Mouse (Mus musculus) stomach, embryonic 14.5 days (tissue): ENCODE data around the gene Sgcg. TPM values are rescaled to one million over a fixed set of nuclear protein-coding genes. Genes with fewer than 3 reads are reported as not detected.

ENCODE experiments used
- ATAC-seq: fragments of 200-750 bp; cut with Nextera tagmentation; 2 replicates; pipeline ENCODE4 v1.8.0; 2017; ENCODE audit warnings: low read depth, moderate TSS enrichment; ENCODE audit not compliant: insufficient number of reproducible peaks, insufficient read depth, low FRiP score
- H3K27ac ChIP-seq: fragments of 300-500 bp; sonication (generic); 2 replicates; pipeline ENCODE4 v1.5.1; 2014; ENCODE audit warnings: mild to moderate bottlenecking, low read length, moderate library complexity, mixed read lengths
- H3K27me3 ChIP-seq: fragments of 300-500 bp; sonication (generic); 2 replicates; pipeline ENCODE4 v1.6.1; 2014; ENCODE audit warnings: low read length, control low read depth, mixed read lengths; ENCODE audit not compliant: control insufficient read depth, insufficient read depth
- H3K36me3 ChIP-seq: fragments of 300-500 bp; sonication (generic); 2 replicates; pipeline ENCODE4 v1.6.1; 2014; ENCODE audit warnings: mild to moderate bottlenecking, control low read depth, low read length, moderate library complexity, mixed read lengths; ENCODE audit not compliant: control insufficient read depth, insufficient read depth
- H3K4me1 ChIP-seq: fragments of 300-500 bp; sonication (generic); 2 replicates; pipeline ENCODE4 v1.6.1; 2014; ENCODE audit warnings: low read length, control low read depth, mixed read lengths; ENCODE audit not compliant: control insufficient read depth, insufficient read depth
- H3K4me2 ChIP-seq: fragments of 300-500 bp; sonication (generic); replicated peaks from 2 replicates; pipeline ENCODE4 v1.6.1; 2014; ENCODE audit warnings: low read depth, low read length, control low read depth
- H3K4me3 ChIP-seq: fragments of 300-500 bp; sonication (generic); 2 replicates; pipeline ENCODE4 v1.5.1; 2014; ENCODE audit warnings: low read depth, low read length, control low read depth
- H3K9ac ChIP-seq: fragments of 300-500 bp; sonication (generic); replicated peaks from 2 replicates; pipeline ENCODE4 v1.6.1; 2014; ENCODE audit warnings: low read depth, mild to moderate bottlenecking, control low read depth, low read length, moderate library complexity, mixed read lengths
- H3K9me3 ChIP-seq: fragments of 300-500 bp; sonication (generic); 2 replicates; pipeline ENCODE4 v1.6.1; 2016; ENCODE audit warnings: low read depth, low read length, control low read depth; ENCODE audit not compliant: control insufficient read depth
- WGBS: fragments of 180-500 bp; shearing (Covaris S2); extraction: QIAGEN DNeasy Blood & Tissue Kit; methylation state at CpG from one replicate; pipeline ENCODE4 v1.1.7; 2014; 5-methylcytosine and 5-hydroxymethylcytosine counted together
- polyA plus RNA-seq: library from polyadenylated mRNA; unstranded; fragments of >200 nt; fragmentation: Nextera tagmentation; extraction: Ambion mirVana; gene quantifications from 2 replicates; pipeline ENCODE4 v1.2.1, GENCODE M21; 2014

Sgcg gene
- polyA plus RNA-seq, 1 experiment from 2014 or later = 1.2 TPM

DNA sequence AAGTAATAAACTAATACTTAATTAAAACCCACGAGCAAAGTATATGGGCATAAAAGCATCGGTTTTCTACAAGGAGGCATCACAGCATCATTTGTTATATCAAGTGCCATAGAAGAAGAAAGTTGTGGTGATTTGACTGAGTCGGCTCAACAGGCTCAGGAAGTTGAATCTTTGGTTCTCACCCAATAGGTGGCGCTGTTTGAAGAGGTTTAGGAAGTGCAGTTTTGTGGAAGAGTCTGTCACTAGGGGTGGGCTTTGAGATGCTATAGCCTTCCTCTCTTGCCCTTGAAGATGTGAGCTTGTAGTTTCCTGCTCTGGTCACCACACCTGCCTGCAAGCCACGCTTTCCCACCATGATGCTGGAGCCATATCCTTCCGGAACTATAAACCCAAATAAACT lies 15.7 kb downstream of the Sgcg start:
- Histone ChIP-seq H3K27me3 (no peaks in the 10 kb centered on the region), H3K9me3 (no peaks in the 10 kb centered on the region; the same call in 1 of the 2 replicates), H3K9ac (no peak overlapping the region), H3K4me2 (no peak overlapping the region), H3K36me3 (no peaks in the 10 kb centered on the region), H3K27ac (no peak overlapping the region), H3K4me1 (no peaks in the 10 kb centered on the region), H3K4me3 (no peak overlapping the region)
- no peak for ATAC-seq
- WGBS = 37% methylated on average over 6 of the region's 6 CpGs

DNA sequence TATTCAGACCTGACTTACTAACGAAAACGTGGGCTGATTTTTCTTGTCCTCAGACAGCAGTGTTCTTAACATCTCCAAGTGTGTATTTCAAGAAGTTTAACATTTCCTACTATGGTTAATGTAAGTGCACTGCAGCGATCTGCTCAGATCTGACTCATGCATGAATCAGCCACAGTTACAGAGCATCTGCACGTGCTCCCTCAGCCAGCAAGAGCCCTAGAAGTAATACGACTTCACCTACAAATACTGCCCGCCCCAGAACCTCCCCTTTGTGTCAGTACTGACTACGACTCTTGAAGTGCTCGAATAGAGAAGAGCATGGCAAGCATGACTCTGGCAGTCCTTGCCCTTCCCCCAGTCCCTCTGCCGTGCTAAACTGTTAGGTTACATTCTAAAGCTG lies 19.5 kb downstream of the Sgcg start:
- no peak overlapping the region for H3K4me2 ChIP-seq
- WGBS = 41% methylated on average over 9 of the region's 9 CpGs
- no peak overlapping the region for H3K9ac ChIP-seq
- no peaks in the 10 kb centered on the region for H3K4me1 ChIP-seq
- H3K27me3 ChIP-seq = no peaks in the 10 kb centered on the region
- H3K9me3 ChIP-seq = no peaks in the 10 kb centered on the region
- H3K27ac ChIP-seq = peak overlapping the region; percentile 39; the same call in 1 of the 2 replicates
- no peak; the same call in 1 of the 2 replicates for ATAC-seq
- H3K36me3 ChIP-seq = no peaks in the 10 kb centered on the region
- no peak overlapping the region for H3K4me3 ChIP-seq

DNA sequence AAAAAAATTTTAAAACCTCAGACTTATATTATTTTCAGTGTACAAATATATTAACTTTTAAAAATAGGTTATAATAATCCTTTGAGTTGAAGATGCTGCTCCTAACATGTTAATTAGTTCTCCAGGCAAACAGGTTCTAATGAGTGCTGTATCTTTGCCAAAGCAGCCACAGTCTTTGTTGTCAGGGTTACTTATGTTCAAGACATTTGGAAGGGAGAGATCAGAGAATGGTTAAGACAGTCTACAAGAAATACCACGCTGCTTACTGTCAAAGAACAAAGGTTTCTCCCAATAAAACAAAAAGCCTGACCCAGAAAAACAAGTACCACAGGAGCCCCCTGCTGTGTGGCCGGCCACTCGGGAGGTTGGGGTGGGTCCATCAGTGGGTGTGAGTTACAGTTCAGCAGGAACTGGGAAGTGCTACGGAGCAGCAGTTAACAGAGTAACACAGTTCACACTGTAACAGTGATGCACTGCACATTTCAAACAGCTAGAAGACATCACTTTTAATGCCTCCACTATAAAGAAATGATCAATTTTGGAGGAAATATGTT lies 21.1 kb downstream of the Sgcg start:
- no peaks in the 10 kb centered on the region for H3K36me3 ChIP-seq
- no peaks in the 10 kb centered on the region for H3K4me1 ChIP-seq
- 40% methylated on average over 4 of the region's 4 CpGs for WGBS
- no peak overlapping the region for H3K9ac ChIP-seq
- no peaks in the 10 kb centered on the region for H3K9me3 ChIP-seq
- H3K4me3 ChIP-seq = no peak overlapping the region
- H3K27me3 ChIP-seq = no peaks in the 10 kb centered on the region
- no peak for ATAC-seq
- H3K27ac ChIP-seq = no peak overlapping the region
- no peak overlapping the region for H3K4me2 ChIP-seq

GRCm38 (mm10) chr14:61235846-61236474 lies 22.3 kb downstream of the Sgcg start:
- no peak overlapping the region for H3K4me2 ChIP-seq
- no peak overlapping the region for H3K9ac ChIP-seq
- no peak overlapping the region for H3K4me3 ChIP-seq
- H3K9me3 ChIP-seq = no peaks in the 10 kb centered on the region
- ATAC-seq = no peak
- H3K27ac ChIP-seq = no peak overlapping the region
- no peaks in the 10 kb centered on the region for H3K36me3 ChIP-seq
- H3K4me1 ChIP-seq = no peaks in the 10 kb centered on the region
- WGBS = 51% methylated on average over 5 of the region's 5 CpGs
- H3K27me3 ChIP-seq = no peaks in the 10 kb centered on the region

GRCm38 (mm10) chr14:61232016-61232568 lies 26.2 kb downstream of the Sgcg start:
- Histone ChIP-seq H3K4me3 (no peak overlapping the region), H3K36me3 (no peaks in the 10 kb centered on the region), H3K9ac (no peak overlapping the region), H3K27me3 (no peaks in the 10 kb centered on the region), H3K4me2 (no peak overlapping the region), H3K9me3 (no peaks in the 10 kb centered on the region), H3K27ac (no peak overlapping the region), H3K4me1 (no peaks in the 10 kb centered on the region)
- 77% methylated on average over 13 of the region's 13 CpGs for WGBS
- no peak for ATAC-seq

GRCm38 (mm10) chr14:61230179-61230578 lies 28.1 kb downstream of the Sgcg start:
- H3K9ac ChIP-seq = no peak overlapping the region
- no peaks in the 10 kb centered on the region for H3K36me3 ChIP-seq
- no peaks in the 10 kb centered on the region for H3K9me3 ChIP-seq
- WGBS = 86% methylated on average over 4 of the region's 4 CpGs
- no peak overlapping the region for H3K4me3 ChIP-seq
- no peak overlapping the region for H3K27ac ChIP-seq
- H3K4me2 ChIP-seq = no peak overlapping the region
- no peaks in the 10 kb centered on the region for H3K27me3 ChIP-seq
- no peak for ATAC-seq
- no peaks in the 10 kb centered on the region for H3K4me1 ChIP-seq

DNA sequence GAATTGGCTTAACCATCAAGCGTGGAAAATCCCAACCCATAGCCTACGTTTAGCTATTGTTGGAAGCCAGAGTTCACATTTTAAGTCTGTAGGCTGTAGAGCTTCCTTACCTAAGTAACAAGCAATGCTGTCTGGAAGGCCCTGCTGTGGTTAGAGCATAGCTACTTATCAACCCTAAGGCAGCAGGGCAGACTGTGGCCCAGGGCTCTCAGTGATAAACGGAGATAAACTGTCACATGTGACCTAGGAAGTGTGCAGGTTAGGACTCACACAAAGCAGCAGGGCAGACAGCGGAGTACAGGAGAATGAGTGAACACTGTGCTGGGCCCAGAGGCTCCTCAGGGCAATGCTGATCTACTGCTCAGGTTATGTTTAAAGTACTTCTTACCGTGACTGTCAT lies 28.5 kb downstream of the Sgcg start:
- ATAC-seq = no peak
- no peak overlapping the region for H3K27ac ChIP-seq
- WGBS = 73% methylated on average over 5 of the region's 5 CpGs

DNA sequence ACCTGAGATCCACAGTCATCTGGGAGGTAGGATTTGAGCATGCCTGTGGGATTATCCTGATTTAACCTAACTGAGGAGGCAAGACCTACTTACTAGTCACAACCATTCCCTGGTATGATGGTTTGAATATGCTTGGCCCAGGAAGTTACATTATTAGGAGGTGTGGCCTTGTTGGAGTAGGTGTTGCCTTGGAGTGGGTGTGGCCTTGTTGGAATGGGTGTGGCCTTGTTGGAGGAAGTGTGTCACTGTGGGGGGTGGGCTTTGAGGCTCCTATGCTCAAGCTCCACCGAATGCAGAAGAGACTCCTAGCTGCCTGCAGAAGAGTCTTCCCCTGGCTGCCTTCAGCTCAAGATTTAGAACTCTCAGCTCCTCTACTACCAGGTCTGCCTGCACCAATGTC lies 32.1 kb downstream of the Sgcg start:
- ATAC-seq = no peak

More for the DNA sequence above, 28.5 kb downstream of the Sgcg start:
- Histone ChIP-seq H3K9ac (no peak overlapping the region), H3K4me3 (no peak overlapping the region), H3K36me3 (no peaks in the 10 kb centered on the region), H3K27me3 (no peaks in the 10 kb centered on the region), H3K4me2 (no peak overlapping the region), H3K4me1 (no peaks in the 10 kb centered on the region), H3K9me3 (no peaks in the 10 kb centered on the region)

More for the DNA sequence above, 32.1 kb downstream of the Sgcg start:
- H3K9ac ChIP-seq = no peak overlapping the region
- H3K9me3 ChIP-seq = no peaks in the 10 kb centered on the region
- H3K4me3 ChIP-seq = no peak overlapping the region
- no peaks in the 10 kb centered on the region for H3K36me3 ChIP-seq
- no peak overlapping the region for H3K4me2 ChIP-seq
- no peaks in the 10 kb centered on the region for H3K27me3 ChIP-seq
- H3K4me1 ChIP-seq = 0 out of 2 replicates have a peak, but pooled peaks cover 4% of the 10 kb centered on the region
- 75% methylated on average over 1 of the region's 1 CpGs for WGBS
- H3K27ac ChIP-seq = no peak overlapping the region
